Mouse (Mus musculus) Patski (cell line): ENCODE results near the gene Mmp14. TPM values are rescaled to one million over a fixed set of nuclear protein-coding genes. Genes with fewer than 3 reads are reported as not detected.
A peak's percentile ranks its signal among the peaks of the same experiment; 100 is the strongest.

Source experiments
- ATAC-seq: fragments of 100-300 bp; one replicate; pipeline ENCODE4 v1.8.0; 2021
- CTCF ChIA-PET: fragments of 350-600 bp; sonication (Branson Sonifier 250); formaldehyde crosslinking; loops from one replicate; lab custom pipeline; 2022; ENCODE audit warnings: inconsistent platforms; lab: Charles Lee
- POLR2A ChIA-PET: fragments of 350-600 bp; sonication (Branson Sonifier 250); formaldehyde crosslinking; loops from one replicate; lab custom pipeline; 2022; ENCODE audit warnings: antibody characterized with exemption, inconsistent platforms; lab: Charles Lee
- DNase-seq: peaks from one replicate; pipeline ENCODE4 v3.0.0-alpha.2; 2011; ENCODE audit warnings: low read depth, low spot score
- H3K27me3 ChIP-seq: fragments of 371-371 bp; one replicate; pipeline ENCODE4 v1.5.1; 2021
- CTCF ChIP-seq: fragments of 100-300 bp; IDR thresholded peaks from one replicate; pipeline ENCODE4 v1.5.1; 2021
- in situ Hi-C: fragments of 300-500 bp; cut with MboI; formaldehyde crosslinking; loops from 3 replicates; pipeline ENCODE4 v1.11.1; 2018; ENCODE audit warnings: low pct_unique_long_range_greater_than_20kb, mixed read lengths
- polyA plus RNA-seq: library from polyadenylated mRNA; unstranded; gene quantifications from one replicate; pipeline ENCODE4 v1.2.3, GENCODE M21; 2021

Mmp14 gene
- polyA plus RNA-seq, 1 experiment from 2014 or later, result 35.9 TPM

GRCm38 (mm10) chr14:54412629-54413170, 18.7 kb upstream of the Mmp14 start:
- DNase-seq, result no peak
- TF ChIP-seq CTCF, result no peak
- CTCF ChIA-PET, result interaction anchor here (0.7 to 2.8 kb wide), 20 partner anchors 11 to 353 kb away, joined by 3 to 12 read pairs (median 4); no protein-coding TSS in a partner anchor
- POLR2A ChIA-PET, result interaction anchor here (1.2 kb wide), 1 partner anchor 182 kb away, joined by 3 read pairs; no protein-coding TSS in a partner anchor
- in situ Hi-C loops, result loop anchor here (5.0 to 25.0 kb wide), 3 partner anchors 45 to 350 kb away; no protein-coding TSS in a partner anchor
- no peaks in the 10 kb centered on the region for H3K27me3 ChIP-seq
- ATAC-seq, result peak; percentile 33

GRCm38 (mm10) chr14:54413877-54414700, 17.3 kb upstream of the Mmp14 start:
- DNase-seq (no peak), ATAC-seq (peak; percentile 73)
- CTCF ChIA-PET, result interaction anchor here (0.6 to 2.8 kb wide), 12 partner anchors 13 to 250 kb away, joined by 3 to 12 read pairs (median 4); no protein-coding TSS in a partner anchor
- no peak for TF ChIP-seq CTCF
- in situ Hi-C loops, result loop anchor here (5.0 to 25.0 kb wide), 3 partner anchors 47 to 352 kb away; no protein-coding TSS in a partner anchor
- no peaks in the 10 kb centered on the region for H3K27me3 ChIP-seq
- POLR2A ChIA-PET, result interaction anchor here (0.6 to 1.2 kb wide), 3 partner anchors 13 to 183 kb away, joined by 3 read pairs; partner anchors contain the start of gene Mrpl52

- POLR2A ChIA-PET, result interaction anchor here (0.5 to 0.8 kb wide), 2 partner anchors 14 to 86 kb away, joined by 3 to 5 read pairs; no protein-coding TSS in a partner anchor
- in situ Hi-C loops, result loop anchor here (25.0 kb wide), 1 partner anchor 353 kb away; no protein-coding TSS in a partner anchor
- DNase-seq (no peak), ATAC-seq (no peak)
- no peak for TF ChIP-seq CTCF
- CTCF ChIA-PET, result no interaction called here
- H3K27me3 ChIP-seq, result no peaks in the 10 kb centered on the region
These were observed 16.0 kb upstream of the Mmp14 start for GRCm38 (mm10) chr14:54415241-54416020.

- POLR2A ChIA-PET, result no interaction called here
- CTCF ChIA-PET, result no interaction called here
- TF ChIP-seq CTCF, result no peak
- ATAC-seq (no peak), DNase-seq (no peak)
- H3K27me3 ChIP-seq, result no peaks in the 10 kb centered on the region
- in situ Hi-C loops, result loop anchor here (25.0 kb wide), 1 partner anchor 354 kb away; no protein-coding TSS in a partner anchor
These were observed 15.1 kb upstream of the Mmp14 start for GRCm38 (mm10) chr14:54416229-54416775.

GRCm38 (mm10) chr14:54416830-54417229, 14.6 kb upstream of the Mmp14 start:
- ChIA-PET POLR2A (interaction anchor here (1.4 kb wide), 1 partner anchor 15 kb away, joined by 3 read pairs; no protein-coding TSS in a partner anchor), CTCF (no interaction called here)
- ATAC-seq, result no peak
- in situ Hi-C loops, result loop anchor here (25.0 kb wide), 1 partner anchor 355 kb away; no protein-coding TSS in a partner anchor
- no peak for TF ChIP-seq CTCF
- no peaks in the 10 kb centered on the region for H3K27me3 ChIP-seq
- no peak for DNase-seq

- POLR2A ChIA-PET, result interaction anchor here (1.4 kb wide), 1 partner anchor 14 kb away, joined by 3 read pairs; no protein-coding TSS in a partner anchor
- TF ChIP-seq CTCF, result no peak
- CTCF ChIA-PET, result no interaction called here
- ATAC-seq, result no peak
- no peaks in the 10 kb centered on the region for H3K27me3 ChIP-seq
- DNase-seq, result no peak
- in situ Hi-C loops, result loop anchor here (25.0 kb wide), 1 partner anchor 355 kb away; no protein-coding TSS in a partner anchor
These were observed 13.8 kb upstream of the Mmp14 start, which contains the start of gene Slc7a7 for GRCm38 (mm10) chr14:54417623-54418081. Gene Slc7a7 (minus strand): TSS chr14:54417780.

GRCm38 (mm10) chr14:54421014-54421413, 10.4 kb upstream of the Mmp14 start:
- ATAC-seq (no peak), DNase-seq (no peak)
- no peaks in the 10 kb centered on the region for H3K27me3 ChIP-seq
- in situ Hi-C loops, result loop anchor here (25.0 kb wide), 1 partner anchor 359 kb away; no protein-coding TSS in a partner anchor
- TF ChIP-seq CTCF, result no peak
- CTCF ChIA-PET, result interaction anchor here (1.2 kb wide), 1 partner anchor 28 kb away, joined by 4 read pairs; no protein-coding TSS in a partner anchor
- POLR2A ChIA-PET, result no interaction called here

GRCm38 (mm10) chr14:54423406-54423805, 8.0 kb upstream of the Mmp14 start:
- H3K27me3 ChIP-seq, result no peaks in the 10 kb centered on the region
- POLR2A ChIA-PET, result no interaction called here
- in situ Hi-C loops, result loop anchor here (25.0 kb wide), 1 partner anchor 361 kb away; no protein-coding TSS in a partner anchor
- no peak for TF ChIP-seq CTCF
- DNase-seq (no peak), ATAC-seq (no peak)
- CTCF ChIA-PET, result interaction anchor here (0.8 to 3.2 kb wide), 4 partner anchors 11 to 197 kb away, joined by 3 to 20 read pairs (median 4); no protein-coding TSS in a partner anchor

- DNase-seq (no peak), ATAC-seq (no peak)
- POLR2A ChIA-PET, result no interaction called here
- no peak for TF ChIP-seq CTCF
- in situ Hi-C loops, result loop anchor here (25.0 kb wide), 1 partner anchor 362 kb away; no protein-coding TSS in a partner anchor
- H3K27me3 ChIP-seq, result no peaks in the 10 kb centered on the region
- CTCF ChIA-PET, result interaction anchor here (3.2 kb wide), 1 partner anchor 25 kb away, joined by 20 read pairs; no protein-coding TSS in a partner anchor
These were observed 6.8 kb upstream of the Mmp14 start for GRCm38 (mm10) chr14:54424634-54425033.
